11 mouse cellular contexts compared by ENCODE assay signal in genomic region chr2:63186014-63186413, GRCm38 (mm10). TPM values are rescaled to one million over a fixed set of nuclear protein-coding genes. Genes with fewer than 3 reads are reported as not detected.
DNase-seq lines count a peak whose midpoint lies in the region; ATAC-seq and TF ChIP-seq lines count a peak whose summit lies in the region.
"Had no signal": no experiment of that assay in that cellular context is flagged by ENCODE, and none has a peak within 500 bp of the region (broad histone marks: within the 10 kb centered on the region; RNA-seq: fewer than 3 reads in every experiment).

No protein-coding gene starts in this region.

- TF ChIP-seq POLR2A in CH12.LX (IDR thresholded peaks at IDR 0.05; ENCODE audit: low read depth, low read length) (no peak), MEL (IDR thresholded peaks at IDR 0.05; ENCODE audit: control insufficient read depth in 1 of 2, insufficient read depth in 1 of 2, low read depth in 1 of 2, low read length in 2 of 2, poor library complexity in 1 of 2) (no peak)

- no peaks in the 10 kb centered on the region for H3K9me3 ChIP-seq in CH12.LX (replicated peaks; ENCODE audit: low read length)
- no peaks in the 10 kb centered on the region for H3K9me3 ChIP-seq in MEL (replicated peaks; ENCODE audit: insufficient read depth, low read length)
- no peaks in the 10 kb centered on the region for H3K9me3 ChIP-seq in forebrain, embryonic 10.5 days
- H3K9me3 ChIP-seq: limb, embryonic 13.5 days had no signal

- H3K4me2 ChIP-seq in CH12.LX (ENCODE audit: insufficient read depth, low read depth, poor library complexity, severe bottlenecking) = no peak overlapping the region
- H3K4me2 ChIP-seq: limb, embryonic 13.5 days had no signal

- no peak for TF ChIP-seq CTCF in CH12.LX (conservative IDR thresholded peaks at IDR 0.05 in 1 of 2, IDR thresholded peaks at IDR 0.05 in 1 of 2; ENCODE audit: low read depth in 2 of 2, low read length in 2 of 2)
- no peak for TF ChIP-seq CTCF in MEL (IDR thresholded peaks at IDR 0.05 in 2 of 3, conservative IDR thresholded peaks at IDR 0.05 in 1 of 3; ENCODE audit: control insufficient read depth in 1 of 3, insufficient read depth in 1 of 3, low read depth in 2 of 3, low read length in 3 of 3, poor library complexity in 1 of 3, severe bottlenecking in 1 of 3)

- H3K9ac ChIP-seq in CH12.LX (ENCODE audit: insufficient read depth, low read depth) (no peak overlapping the region), MEL (ENCODE audit: control insufficient read depth, low read depth, low read length, poor library complexity, severe bottlenecking) (no peak overlapping the region)
- H3K9ac ChIP-seq: limb, embryonic 13.5 days had no signal

- 6% methylated on average over 2 of the region's 2 CpGs for WGBS in forebrain, embryonic 10.5 days

- no peaks in the 10 kb centered on the region for H3K27me3 ChIP-seq in CH12.LX (replicated peaks)
- no peaks in the 10 kb centered on the region for H3K27me3 ChIP-seq in MEL (ENCODE audit: control insufficient read depth in 1 of 2, insufficient read depth in 2 of 2, low read length in 2 of 2)
- H3K27me3 ChIP-seq in forebrain, embryonic 10.5 days (ENCODE audit: poor library complexity, severe bottlenecking) = peaks cover 29% of the 10 kb centered on the region

- peak; percentile 27 for DNase-seq in kidney, postnatal 14 days
- DNase-seq in kidney, postnatal 4 days = no peak
- peak; percentile 12 for DNase-seq in CH12.LX (ENCODE audit: extremely low read depth)
- DNase-seq in MEL (ENCODE audit: low read depth, low spot score) = peak; percentile 41
- DNase-seq in embryo, embryonic 11 days = peak; percentile 85
- no peak for DNase-seq in forebrain, embryonic 10.5 days (ENCODE audit: extremely low spot score, low spot score)
- DNase-seq: cerebellum, adult 11-12 months had no signal

- TF ChIP-seq RAD21 in CH12.LX (IDR thresholded peaks at IDR 0.05; ENCODE audit: low read depth, low read length) = no peak
- no peak for TF ChIP-seq RAD21 in MEL (IDR thresholded peaks at IDR 0.05; ENCODE audit: low read depth, low read length)

- dilution Hi-C loops in CH12.LX (cut with MboI; ENCODE audit: extremely low pct_ligation_motif_present, extremely low pct_unique_long_range_greater_than_20kb, low sequenced_read_pairs) = no loop called here

- in situ Hi-C loops in CH12.LX (cut with MboI; ENCODE audit: low pct_ligation_motif_present, low pct_unique_long_range_greater_than_20kb, low sequenced_read_pairs) = no loop called here

- TF ChIP-seq EP300 in CH12.LX (IDR thresholded peaks at IDR 0.05; ENCODE audit: low read length) (no peak), MEL (IDR thresholded peaks at IDR 0.05; ENCODE audit: low read depth in 1 of 2, low read length in 2 of 2) (no peak)

- H3K4me1 ChIP-seq in CH12.LX (ENCODE audit: control insufficient read depth in 1 of 2, insufficient read depth in 2 of 2) (no peaks in the 10 kb centered on the region), MEL (ENCODE audit: control insufficient read depth in 1 of 2, insufficient read depth in 2 of 2, low read length in 2 of 2) (no peaks in the 10 kb centered on the region)
- peaks cover 19% of the 10 kb centered on the region for H3K4me1 ChIP-seq in forebrain, embryonic 10.5 days

- H3K4me3 ChIP-seq in CH12.LX (replicated peaks in 1 of 3; ENCODE audit: low read depth in 2 of 3, low read length in 2 of 3, poor library complexity in 1 of 3) (no peak overlapping the region), MEL (ENCODE audit: control insufficient read depth in 1 of 2, insufficient read depth in 1 of 2, low read depth in 2 of 2, low read length in 2 of 2) (no peak overlapping the region)
- no peak overlapping the region for H3K4me3 ChIP-seq in forebrain, embryonic 10.5 days
- H3K4me3 ChIP-seq: erythroblast, embryonic 14.5 days; limb, embryonic 13.5 days had no signal

- ATAC-seq in megakaryocyte progenitor cell, adult 5-6 weeks (replicated peaks; ENCODE audit: poor library complexity) = no peak

- H3K79me2 ChIP-seq in CH12.LX (replicated peaks; ENCODE audit: control insufficient read depth, extremely low read depth, insufficient read depth, poor library complexity, severe bottlenecking) (no peaks in the 10 kb centered on the region), MEL (ENCODE audit: control insufficient read depth, insufficient read depth, low read length, poor library complexity) (no peaks in the 10 kb centered on the region)

- H3K36me3 ChIP-seq in CH12.LX (replicated peaks in 1 of 2; ENCODE audit: control insufficient read depth in 1 of 2, insufficient read depth in 1 of 2, low read length in 1 of 2) = no peaks in the 10 kb centered on the region
- no peaks in the 10 kb centered on the region for H3K36me3 ChIP-seq in MEL (ENCODE audit: control insufficient read depth in 1 of 2, insufficient read depth in 2 of 2, low read length in 2 of 2)
- no peaks in the 10 kb centered on the region for H3K36me3 ChIP-seq in forebrain, embryonic 10.5 days (replicated peaks)
- H3K36me3 ChIP-seq: limb, embryonic 13.5 days had no signal

- H3K27ac ChIP-seq in CH12.LX (ENCODE audit: insufficient read depth, low read depth) = no peak overlapping the region
- no peak overlapping the region for H3K27ac ChIP-seq in MEL (ENCODE audit: control insufficient read depth, low read depth, low read length)
- H3K27ac ChIP-seq in forebrain, embryonic 10.5 days = no peak overlapping the region
- H3K27ac ChIP-seq: limb, embryonic 13.5 days had no signal

TF ChIP-seq in CH12.LX, 34 proteins besides CTCF, POLR2A, EP300 and RAD21:
- TF ChIP-seq UBTF (IDR thresholded peaks at IDR 0.05; ENCODE audit: low read depth, low read length) (no peak), JUN (IDR thresholded peaks at IDR 0.05; ENCODE audit: insufficient read depth, low read depth, low read length) (no peak), MYC (IDR thresholded peaks at IDR 0.05; ENCODE audit: low read depth, low read length) (no peak), TBP (conservative IDR thresholded peaks at IDR 0.05; ENCODE audit: low read depth, low read length) (no peak), IRF4 (IDR thresholded peaks at IDR 0.05; ENCODE audit: low read depth, low read length) (no peak), BHLHE40 (IDR thresholded peaks at IDR 0.05; ENCODE audit: low read depth, low read length) (no peak), MAX (IDR thresholded peaks at IDR 0.05; ENCODE audit: low read length) (no peak), RCOR1 (conservative IDR thresholded peaks at IDR 0.05; ENCODE audit: low read depth, low read length) (no peak), SIN3A (IDR thresholded peaks at IDR 0.05; ENCODE audit: low read length) (no peak), CHD2 (IDR thresholded peaks at IDR 0.05; ENCODE audit: low read length) (no peak), ZMIZ1 (IDR thresholded peaks at IDR 0.05; ENCODE audit: low read depth, low read length) (no peak), MEF2A (IDR thresholded peaks at IDR 0.05; ENCODE audit: borderline replicate concordance, low read depth, low read length) (no peak)
TF ChIP-seq in CH12.LX: peak in this region for 0.

TF ChIP-seq in MEL, 35 proteins besides CTCF, POLR2A, EP300 and RAD21:
- no peak for TF ChIP-seq CHD1 (IDR thresholded peaks at IDR 0.05; ENCODE audit: low read depth, low read length)
- TF ChIP-seq RCOR1 (IDR thresholded peaks at IDR 0.05; ENCODE audit: low read depth, low read length) = no peak
- TF ChIP-seq MAZ (IDR thresholded peaks at IDR 0.05; ENCODE audit: low read depth, low read length) = no peak
- TF ChIP-seq ZNF384 (IDR thresholded peaks at IDR 0.05; ENCODE audit: low read depth, low read length) = no peak
- TF ChIP-seq SIN3A (IDR thresholded peaks at IDR 0.05; ENCODE audit: low read length) = no peak
- TF ChIP-seq BHLHE40 (IDR thresholded peaks at IDR 0.05; ENCODE audit: borderline replicate concordance, low read depth, low read length) = no peak
- TF ChIP-seq MYB (IDR thresholded peaks at IDR 0.05; ENCODE audit: low read depth, low read length) = no peak
- no peak for TF ChIP-seq USF1 (IDR thresholded peaks at IDR 0.05; ENCODE audit: low read depth, low read length)
- TF ChIP-seq MAFK (IDR thresholded peaks at IDR 0.05; ENCODE audit: borderline replicate concordance, low read depth, low read length) = no peak
- TF ChIP-seq NRF1 (IDR thresholded peaks at IDR 0.05; ENCODE audit: insufficient read depth, low read depth, low read length, poor library complexity, severe bottlenecking) = no peak
- no peak for TF ChIP-seq HCFC1 (IDR thresholded peaks at IDR 0.05; ENCODE audit: low read depth, low read length)

RNA-seq across cellular contexts. Expression of gene Kcnh7, which starts 1.9 kb away (rescaled TPM):
- total RNA-seq in CH12.LX (2012; rRNA removed) (under 0.01 TPM in 1 of 2 replicates, not detected in the other), CH12.LX (2014; rRNA removed) (not detected in 2 replicates), MEL (2012; rRNA removed) (under 0.01 and 0.03 TPM in 2 replicates)
- polyA plus RNA-seq in CH12.LX (2012; ENCODE audit: insufficient read length, low read depth) (0.10 and 0.15 TPM in 2 replicates), MEL (2012; ENCODE audit: insufficient read depth in 1 of 2, insufficient read length in 2 of 2, low read depth in 1 of 2, low replicate concordance in 2 of 2, missing spikeins in 1 of 2) (under 1 TPM in 1 of 2 experiments, not detected in 1; 0.13 TPM)
- not detected in 2 replicates for total RNA-seq in megakaryocyte progenitor cell, adult 5-6 weeks (2015)
- total RNA-seq in megakaryocyte progenitor cell, adult 5-6 weeks (2017) = under 0.01 TPM in 1 of 2 replicates, not detected in the other
- polyA plus RNA-seq in forebrain, embryonic 10.5 days (2016; fragmentation: Nextera tagmentation; extraction: Ambion mirVana) = 0.22 and 0.41 TPM in 2 replicates
- polyA plus RNA-seq: erythroblast, embryonic 14.5 days; small intestine, adult 2 months had no signal

Comparison
In these comparisons a context has a peak if more than half of its experiments do, and no peak if none do; other contexts are left out.
1. DNase-seq: peak in kidney, postnatal 14 days (single experiment), CH12.LX (single experiment), MEL (single experiment) and embryo, embryonic 11 days (single experiment); none in kidney, postnatal 4 days (0 of 2) and forebrain, embryonic 10.5 days (single experiment).